ENCODE assay signal across 8 mouse cellular contexts in genomic region chr2:129129412-129129929, GRCm38 (mm10). TPM values are rescaled to one million over a fixed set of nuclear protein-coding genes. Genes with fewer than 3 reads are reported as not detected.
DNase-seq lines count a peak whose midpoint lies in the region; ATAC-seq lines count a peak whose summit lies in the region.

Gene Chchd5, plus strand, starts transcription at chr2:129129700.

- H3K4me2 ChIP-seq in hindbrain, embryonic 15.5 days, result peak within 1 kb of the TSS; percentile 77

- H3K27ac ChIP-seq in hindbrain, embryonic 15.5 days (replicated peaks), result peak within 1 kb of the TSS; percentile 85

- peaks cover 16% of the 10 kb centered on the region for H3K4me1 ChIP-seq in hindbrain, embryonic 15.5 days (replicated peaks)

- H3K9me3 ChIP-seq in hindbrain, embryonic 15.5 days, result 0 out of 2 replicates have a peak, but pooled peaks cover 2% of the 10 kb centered on the region

- H3K9ac ChIP-seq in hindbrain, embryonic 15.5 days, result peak within 1 kb of the TSS; percentile 65

- ATAC-seq in hindbrain, embryonic 15.5 days (ENCODE audit: low FRiP score, low read depth), result peak; percentile 100

- H3K27me3 ChIP-seq in hindbrain, embryonic 15.5 days, result no peaks in the 10 kb centered on the region

- H3K36me3 ChIP-seq in hindbrain, embryonic 15.5 days, result peaks cover 45% of the 10 kb centered on the region

- peak within 1 kb of the TSS; percentile 57 for H3K4me3 ChIP-seq in hindbrain, embryonic 15.5 days

- WGBS in hindbrain, embryonic 15.5 days, result under 1% methylated on average over 35 of the region's 35 CpGs

- peak; percentile 85 for DNase-seq in T-cell, adult 2 months (ENCODE audit: low spot score)
- DNase-seq in cerebellum, postnatal 36 days, result peak; percentile 90
- DNase-seq in frontal cortex, postnatal 36 days (ENCODE audit: low spot score in 2 of 2), result peak; percentile 93 to 97
- peak; percentile 96 for DNase-seq in left cerebral cortex, adult 11 months (ENCODE audit: low spot score)
- peak; percentile 93 to 98 for DNase-seq in lung, postnatal 4 days
- peak; percentile 92 for DNase-seq in retina, postnatal 7 days (ENCODE audit: low read depth, low spot score)
- DNase-seq in urinary bladder, adult 2 months (ENCODE audit: low spot score), result peak; percentile 66

RNA-seq across cellular contexts. Expression of gene Chchd5, which starts in this region (rescaled TPM):
- 19.8 and 20.6 TPM in 2 replicates for polyA plus RNA-seq in hindbrain, embryonic 15.5 days (2015; fragmentation: Nextera tagmentation; extraction: Ambion mirVana)
- 19.4 and 19.5 TPM in 2 replicates for polyA plus RNA-seq in urinary bladder, adult 2 months (2012; rRNA removed)

Comparison
In these comparisons a context has a peak if more than half of its experiments do, and no peak if none do; other contexts are left out.
1. Peak in every context shown above with its lines: DNase-seq, ATAC-seq, H3K4me3 ChIP-seq and H3K27ac ChIP-seq.